In genomic region chr10:95458050-95458806, GRCm38 (mm10) we compare ENCODE assay signal across 14 mouse cellular contexts. TPM values are rescaled to one million over a fixed set of nuclear protein-coding genes. Genes with fewer than 3 reads are reported as not detected.
A peak's percentile ranks its signal among the peaks of the same experiment; 100 is the strongest.
DNase-seq lines count a peak whose midpoint lies in the region; ATAC-seq lines count a peak whose summit lies in the region.
"Had no signal": no experiment of that assay in that cellular context is flagged by ENCODE, and none has a peak within 500 bp of the region (broad histone marks: within the 10 kb centered on the region; RNA-seq: fewer than 3 reads in every experiment).

No protein-coding gene starts in this region.

- no peak for ATAC-seq in forebrain, embryonic 14.5 days
- no peak for ATAC-seq in forebrain, embryonic 16.5 days
- ATAC-seq in intestine, embryonic 16.5 days = peak; percentile 23; the same call in 1 of the 2 replicates

- H3K4me3 ChIP-seq in forebrain, embryonic 14.5 days (ENCODE audit: low read depth, low read length) = no peak overlapping the region
- H3K4me3 ChIP-seq in forebrain, embryonic 16.5 days (replicated peaks; ENCODE audit: low read length) = no peak overlapping the region
- H3K4me3 ChIP-seq in intestine, embryonic 16.5 days (ENCODE audit: low read length) = no peak overlapping the region
- H3K4me3 ChIP-seq: kidney, embryonic 15.5 days; neural tube, embryonic 12.5 days had no signal

- H3K27ac ChIP-seq in forebrain, embryonic 14.5 days (ENCODE audit: low read depth, low read length) = 0 out of 2 replicates have a peak overlapping the region, but pooled peaks have one; percentile 4
- H3K27ac ChIP-seq in forebrain, embryonic 16.5 days (ENCODE audit: low read length) = no peak overlapping the region
- H3K27ac ChIP-seq in intestine, embryonic 16.5 days (ENCODE audit: low read length) = no peak overlapping the region
- H3K27ac ChIP-seq: kidney, embryonic 15.5 days; neural tube, embryonic 12.5 days had no signal

- no peak for DNase-seq in forebrain, embryonic 14.5 days (ENCODE audit: low spot score)
- peak; percentile 33 for DNase-seq in ES-CJ7 (ENCODE audit: low read depth, low spot score)
- DNase-seq in lung, postnatal 25 days (ENCODE audit: low spot score) = peak; percentile 66
- no peak for DNase-seq in frontal cortex, postnatal 10 days (ENCODE audit: low spot score in 2 of 2)
- no peak for DNase-seq in spleen, postnatal 36 days (ENCODE audit: low spot score in 2 of 2)
- DNase-seq in cerebellum, adult 9-11 months = no peak
- DNase-seq: B cell, adult 2 months; cerebellum, postnatal 25 days; right cerebral cortex, postnatal 4 days had no signal

- H3K9ac ChIP-seq in forebrain, embryonic 14.5 days (ENCODE audit: low read length) = no peak overlapping the region
- H3K9ac ChIP-seq in forebrain, embryonic 16.5 days (replicated peaks; ENCODE audit: low read depth, low read length) = no peak overlapping the region
- H3K9ac ChIP-seq in intestine, embryonic 16.5 days (ENCODE audit: low read depth, low read length) = no peak overlapping the region
- H3K9ac ChIP-seq: kidney, embryonic 15.5 days; neural tube, embryonic 12.5 days had no signal

- no peaks in the 10 kb centered on the region for H3K4me1 ChIP-seq in forebrain, embryonic 14.5 days (ENCODE audit: control insufficient read depth, insufficient read depth, low read length)
- no peaks in the 10 kb centered on the region for H3K4me1 ChIP-seq in forebrain, embryonic 16.5 days (replicated peaks; ENCODE audit: control insufficient read depth, insufficient read depth, low read length)
- 0 out of 2 replicates have a peak, but pooled peaks cover 3% of the 10 kb centered on the region for H3K4me1 ChIP-seq in intestine, embryonic 16.5 days (ENCODE audit: control insufficient read depth, insufficient read depth, low read length)
- H3K4me1 ChIP-seq: kidney, embryonic 15.5 days; neural tube, embryonic 12.5 days had no signal

- H3K4me2 ChIP-seq in forebrain, embryonic 14.5 days (ENCODE audit: low read length) = no peak overlapping the region
- no peak overlapping the region for H3K4me2 ChIP-seq in forebrain, embryonic 16.5 days (ENCODE audit: low read length)
- no peak overlapping the region for H3K4me2 ChIP-seq in intestine, embryonic 16.5 days (ENCODE audit: low read depth, low read length)
- H3K4me2 ChIP-seq: kidney, embryonic 15.5 days; liver, embryonic 11.5 days; neural tube, embryonic 12.5 days had no signal

- H3K36me3 ChIP-seq in forebrain, embryonic 14.5 days (ENCODE audit: control insufficient read depth, insufficient read depth, low read length) = no peaks in the 10 kb centered on the region
- H3K36me3 ChIP-seq in forebrain, embryonic 16.5 days (ENCODE audit: control insufficient read depth, insufficient read depth) = no peaks in the 10 kb centered on the region
- H3K36me3 ChIP-seq in intestine, embryonic 16.5 days (ENCODE audit: control insufficient read depth, insufficient read depth, low read length) = no peaks in the 10 kb centered on the region
- H3K36me3 ChIP-seq: kidney, embryonic 15.5 days; neural tube, embryonic 12.5 days had no signal

- no peaks in the 10 kb centered on the region for H3K9me3 ChIP-seq in forebrain, embryonic 14.5 days (replicated peaks; ENCODE audit: control insufficient read depth, low read length)
- H3K9me3 ChIP-seq in forebrain, embryonic 16.5 days (ENCODE audit: control insufficient read depth, low read length) = no peaks in the 10 kb centered on the region
- H3K9me3 ChIP-seq in intestine, embryonic 16.5 days (ENCODE audit: control insufficient read depth, low read length) = no peaks in the 10 kb centered on the region
- H3K9me3 ChIP-seq: kidney, embryonic 15.5 days; neural tube, embryonic 12.5 days had no signal

- no peaks in the 10 kb centered on the region for H3K27me3 ChIP-seq in forebrain, embryonic 14.5 days (replicated peaks; ENCODE audit: control insufficient read depth, insufficient read depth, low read length)
- H3K27me3 ChIP-seq in forebrain, embryonic 16.5 days (replicated peaks; ENCODE audit: control insufficient read depth, insufficient read depth, low read length) = no peaks in the 10 kb centered on the region
- H3K27me3 ChIP-seq in intestine, embryonic 16.5 days (replicated peaks; ENCODE audit: control insufficient read depth, insufficient read depth, low read length) = no peaks in the 10 kb centered on the region
- H3K27me3 ChIP-seq: kidney, embryonic 15.5 days; neural tube, embryonic 12.5 days had no signal

- WGBS in forebrain, embryonic 14.5 days = 87% methylated on average over 9 of the region's 9 CpGs
- 85% methylated on average over 9 of the region's 9 CpGs for WGBS in forebrain, embryonic 16.5 days
- 63% methylated on average over 9 of the region's 9 CpGs for WGBS in intestine, embryonic 16.5 days

RNA-seq across cellular contexts. Expression of gene Socs2, which starts 41.2 kb away (rescaled TPM):
- polyA plus RNA-seq in forebrain, embryonic 14.5 days (2014; fragmentation: Nextera tagmentation; extraction: Ambion mirVana) = 145 and 148 TPM in 2 replicates
- 145 and 161 TPM in 2 replicates for polyA plus RNA-seq in forebrain, embryonic 16.5 days (2015; fragmentation: Nextera tagmentation; extraction: Ambion mirVana)
- polyA plus RNA-seq in intestine, embryonic 16.5 days (2015; fragmentation: Nextera tagmentation; extraction: Ambion mirVana) = 77.5 and 81.3 TPM in 2 replicates

RNA-seq across cellular contexts. Expression of gene Mrpl42, which starts 43.5 kb away (rescaled TPM):
- polyA plus RNA-seq in forebrain, embryonic 14.5 days (2014; fragmentation: Nextera tagmentation; extraction: Ambion mirVana) = 284 and 324 TPM in 2 replicates
- 220 and 229 TPM in 2 replicates for polyA plus RNA-seq in forebrain, embryonic 16.5 days (2015; fragmentation: Nextera tagmentation; extraction: Ambion mirVana)
- 346 and 385 TPM in 2 replicates for polyA plus RNA-seq in intestine, embryonic 16.5 days (2015; fragmentation: Nextera tagmentation; extraction: Ambion mirVana)

RNA-seq across cellular contexts. Expression of gene Ube2n, which starts 56.7 kb away (rescaled TPM):
- 423 and 444 TPM in 2 replicates for polyA plus RNA-seq in forebrain, embryonic 14.5 days (2014; fragmentation: Nextera tagmentation; extraction: Ambion mirVana)
- 400 TPM in 2 replicates for polyA plus RNA-seq in forebrain, embryonic 16.5 days (2015; fragmentation: Nextera tagmentation; extraction: Ambion mirVana)
- 251 and 288 TPM in 2 replicates for polyA plus RNA-seq in intestine, embryonic 16.5 days (2015; fragmentation: Nextera tagmentation; extraction: Ambion mirVana)

Comparison
In these comparisons a context has a peak if more than half of its experiments do, and no peak if none do; other contexts are left out.
1. DNase-seq: peak in ES-CJ7 (single experiment) and lung, postnatal 25 days (single experiment); none in forebrain, embryonic 14.5 days (single experiment), frontal cortex, postnatal 10 days (0 of 2), spleen, postnatal 36 days (0 of 2) and cerebellum, adult 9-11 months (single experiment).